Mouse (Mus musculus) hindbrain, embryonic 10.5 days (tissue): ENCODE measurements at regions not wholly inside any gene's neighbourhood (a gene's known extent, or its start where the extent isn't known, plus 50 kb on each side); places are given as distances from the start of the nearest gene placed in this dataset.
A peak's percentile ranks its signal among the peaks of the same experiment; 100 is the strongest.
"Not testable (repeated sequence)": the region's sequence is repeated elsewhere in the genome, so short reads cannot be mapped to it uniquely, and the experiment has no call there.

ENCODE experiments used
- DNase-seq: peaks from one replicate; pipeline ENCODE4 v3.0.0-alpha.2; 2017; ENCODE audit warnings: low spot score
- H3K27ac ChIP-seq: fragments of 300-500 bp; sonication (generic); 2 replicates; pipeline ENCODE4 v1.5.1; 2016; ENCODE audit warnings: mild to moderate bottlenecking, moderate library complexity
- H3K27me3 ChIP-seq: fragments of 300-500 bp; sonication (generic); 2 replicates; pipeline ENCODE4 v1.6.1; 2016; ENCODE audit warnings: mild to moderate bottlenecking; ENCODE audit not compliant: poor library complexity, insufficient read depth, severe bottlenecking
- H3K36me3 ChIP-seq: fragments of 300-500 bp; sonication (generic); 2 replicates; pipeline ENCODE4 v1.6.1; 2016; ENCODE audit warnings: mild to moderate bottlenecking, moderate library complexity
- H3K4me1 ChIP-seq: fragments of 300-500 bp; sonication (generic); replicated peaks from 2 replicates; pipeline ENCODE4 v1.6.1; 2016; ENCODE audit warnings: mild to moderate bottlenecking
- H3K4me3 ChIP-seq: fragments of 300-500 bp; sonication (generic); 2 replicates; pipeline ENCODE4 v1.5.1; 2016; ENCODE audit warnings: mild to moderate bottlenecking, moderate library complexity
- H3K9me3 ChIP-seq: fragments of 300-500 bp; sonication (generic); 2 replicates; pipeline ENCODE4 v1.6.1; 2016; ENCODE audit warnings: mild to moderate bottlenecking, moderate library complexity
- WGBS: fragments of 180-500 bp; shearing (Covaris S2); methylation state at CpG from one replicate; pipeline ENCODE4 v1.1.7; 2016; 5-methylcytosine and 5-hydroxymethylcytosine counted together

DNA sequence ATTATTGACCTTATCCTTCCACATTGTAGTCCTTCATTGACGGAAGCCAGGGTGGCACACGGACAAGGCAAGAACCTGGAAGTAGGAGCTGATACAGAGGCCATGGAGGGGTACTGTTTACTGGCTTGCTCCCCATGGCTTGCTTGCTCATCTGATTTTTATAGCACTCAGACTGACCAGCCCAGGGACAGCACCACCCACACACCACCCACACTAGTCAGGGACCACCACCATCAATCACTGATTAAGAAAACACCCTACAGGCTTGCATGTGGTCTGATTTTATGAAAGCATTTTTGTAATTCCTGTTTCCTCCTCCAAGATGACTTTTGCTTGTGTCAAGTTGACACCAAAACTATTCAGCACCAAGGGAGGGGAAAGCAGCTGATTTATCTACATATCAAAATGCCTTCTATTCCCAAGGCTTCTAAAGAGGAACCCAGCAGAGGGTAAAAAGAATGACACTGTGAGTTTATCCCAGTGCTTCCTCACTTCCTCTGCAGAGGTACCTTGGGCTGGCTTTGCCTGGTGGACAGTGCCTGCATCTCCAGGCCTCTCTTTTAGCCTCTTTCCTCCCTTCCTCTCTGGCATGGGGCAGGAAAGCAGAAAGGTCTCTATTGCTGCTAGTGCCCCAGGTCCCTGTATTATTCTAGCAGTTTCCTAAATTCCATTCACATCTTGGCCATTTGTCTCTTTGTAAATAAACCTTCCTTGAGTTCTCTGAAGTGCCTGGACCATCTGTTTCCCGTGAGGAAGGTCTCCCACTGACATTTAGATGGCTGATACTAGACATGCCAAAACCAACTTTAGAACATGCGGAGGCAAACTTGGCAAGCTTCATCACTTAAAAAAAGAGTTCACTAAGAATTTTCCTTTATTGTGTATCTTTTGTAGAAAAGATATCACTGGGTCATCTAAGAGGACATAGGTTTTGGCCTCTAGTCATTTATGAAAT is 507.6 kb downstream of the Gja1 start:
- Histone ChIP-seq H3K27me3 (no peaks in the 10 kb centered on the region), H3K4me3 (no peak overlapping the region), H3K4me1 (no peaks in the 10 kb centered on the region; the same call in 1 of the 2 replicates), H3K36me3 (no peaks in the 10 kb centered on the region), H3K27ac (no peak overlapping the region), H3K9me3 (no peaks in the 10 kb centered on the region)
- no peak for DNase-seq
- WGBS: 83% methylated on average over 4 of the region's 4 CpGs

DNA sequence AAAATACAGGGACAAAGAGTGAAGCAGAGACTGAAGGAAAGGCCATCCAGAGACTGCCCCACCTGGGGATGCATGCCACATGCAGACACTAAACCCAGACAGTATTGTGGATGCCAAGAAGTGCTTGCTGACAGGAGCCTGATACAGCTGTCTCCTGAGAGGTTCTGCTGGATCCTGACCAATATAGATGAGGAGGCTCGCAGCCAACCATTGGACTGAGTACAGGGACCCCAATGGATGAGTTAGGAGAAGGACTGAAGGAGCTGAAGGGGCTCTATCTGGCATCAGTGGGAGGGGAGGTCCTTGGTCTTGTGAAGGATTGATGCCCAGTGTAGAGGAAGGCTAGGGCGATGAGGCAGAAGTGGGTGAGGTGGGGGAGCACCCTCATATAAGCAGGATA is 514.4 kb downstream of the Gja1 start:
- WGBS: 92% methylated on average over 2 of the region's 2 CpGs
- not testable (repeated sequence) for H3K27ac ChIP-seq, H3K4me3 ChIP-seq, H3K27me3 ChIP-seq, H3K36me3 ChIP-seq, DNase-seq, H3K9me3 ChIP-seq
- peaks cover 14% of the 10 kb centered on the region for H3K4me1 ChIP-seq

DNA sequence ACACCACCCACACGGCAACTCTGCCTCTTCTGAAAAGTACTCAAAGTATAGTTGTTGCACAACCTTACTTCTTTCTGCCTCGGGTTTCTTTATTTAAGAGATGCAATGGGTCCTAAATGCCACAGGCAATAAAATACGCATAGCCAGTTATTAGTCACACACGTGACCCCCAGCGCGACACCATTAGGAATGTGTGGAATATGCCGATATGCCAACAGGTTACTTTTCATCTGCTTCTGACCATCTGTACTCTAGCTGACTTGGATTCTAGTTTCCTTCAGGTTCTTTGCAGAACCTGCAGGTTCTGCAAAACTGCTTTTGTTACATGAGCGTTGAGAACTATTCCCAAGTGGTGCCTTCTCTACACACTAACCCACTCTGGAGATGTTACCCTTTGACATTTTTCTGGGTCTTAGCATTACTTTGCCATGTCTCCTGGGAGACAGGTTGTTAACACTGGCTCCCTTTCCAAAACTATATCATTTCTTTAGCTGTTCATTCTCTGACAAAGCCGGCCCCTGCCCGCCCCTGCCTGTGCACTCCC is 515.6 kb downstream of the Gja1 start:
- DNase-seq: no peak
- no peaks in the 10 kb centered on the region for H3K27me3 ChIP-seq
- H3K9me3 ChIP-seq: no peaks in the 10 kb centered on the region
- no peaks in the 10 kb centered on the region for H3K36me3 ChIP-seq
- no peak overlapping the region for H3K4me3 ChIP-seq
- peaks cover 14% of the 10 kb centered on the region for H3K4me1 ChIP-seq
- peak overlapping the region; percentile 30; the same call in 1 of the 2 replicates for H3K27ac ChIP-seq
- WGBS: 59% methylated on average over 10 of the region's 10 CpGs

DNA sequence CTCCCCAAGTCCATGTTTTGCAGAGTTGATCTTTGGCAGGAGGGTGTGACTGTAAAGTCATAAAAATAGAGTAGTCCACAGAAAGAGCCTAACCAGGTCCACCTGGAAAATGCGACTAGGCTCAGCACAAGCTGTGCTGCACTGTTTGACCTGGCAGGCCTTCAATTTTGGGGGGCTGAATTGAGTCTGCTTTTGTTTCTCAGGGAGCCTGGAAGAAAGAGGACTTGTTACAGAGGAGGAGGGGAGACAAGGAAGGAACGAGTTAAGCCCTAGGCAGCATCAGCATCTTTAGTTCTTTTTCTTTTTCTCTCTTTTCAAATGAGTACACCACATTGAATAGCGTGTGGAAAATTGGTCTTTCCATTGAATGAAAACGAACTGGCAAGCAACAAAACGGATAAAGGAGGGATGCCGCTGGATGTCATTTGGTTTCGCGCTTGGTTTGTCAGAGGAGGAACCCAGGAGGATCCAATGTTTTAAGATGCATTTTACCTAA is 516.1 kb downstream of the Gja1 start:
- no peak overlapping the region for H3K4me3 ChIP-seq

DNA sequence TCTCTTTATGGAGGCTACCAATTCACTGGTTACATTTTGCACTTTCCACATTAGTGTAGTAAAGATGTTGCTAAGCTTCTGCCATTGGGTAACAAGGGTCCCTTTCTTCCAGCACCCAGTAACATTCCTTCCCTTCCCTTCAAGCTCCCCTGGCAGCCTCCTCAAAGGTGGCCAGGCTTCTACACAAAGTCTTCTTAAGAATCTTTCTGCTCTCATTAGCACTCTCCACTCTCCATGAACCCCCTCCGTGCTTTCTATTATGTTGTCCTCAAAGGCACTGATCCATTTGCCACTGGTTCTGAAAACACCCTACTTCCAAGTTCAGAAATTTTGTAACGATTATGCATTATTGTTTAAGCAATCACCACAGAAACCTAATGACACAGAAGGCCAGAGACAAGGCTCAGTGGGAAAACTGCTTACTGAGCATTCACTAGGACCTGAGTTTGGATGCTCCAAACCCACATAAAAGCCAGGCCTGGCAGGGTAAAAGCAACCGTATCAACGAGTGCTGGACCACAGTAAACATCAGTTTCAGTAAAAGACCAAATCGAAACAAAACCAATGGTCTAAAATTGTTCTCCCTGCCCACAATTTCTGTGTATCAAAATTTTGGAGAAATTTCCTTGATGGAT is 522.6 kb downstream of the Gja1 start:
- WGBS: 57% methylated on average over 5 of the region's 5 CpGs
- H3K9me3 ChIP-seq: no peaks in the 10 kb centered on the region
- H3K4me1 ChIP-seq: no peaks in the 10 kb centered on the region
- H3K27ac ChIP-seq: no peak overlapping the region
- H3K36me3 ChIP-seq: no peaks in the 10 kb centered on the region
- H3K27me3 ChIP-seq: no peaks in the 10 kb centered on the region
- no peak overlapping the region for H3K4me3 ChIP-seq
- DNase-seq: no peak

More for the DNA sequence above, 516.1 kb downstream of the Gja1 start:
- 17% methylated on average over 8 of the region's 8 CpGs for WGBS
- Histone ChIP-seq H3K4me1 (peaks cover 14% of the 10 kb centered on the region), H3K9me3 (no peaks in the 10 kb centered on the region), H3K27ac (peak overlapping the region; percentile 30; the same call in 1 of the 2 replicates), H3K27me3 (no peaks in the 10 kb centered on the region), H3K36me3 (no peaks in the 10 kb centered on the region)
- peak; percentile 19 for DNase-seq

DNA sequence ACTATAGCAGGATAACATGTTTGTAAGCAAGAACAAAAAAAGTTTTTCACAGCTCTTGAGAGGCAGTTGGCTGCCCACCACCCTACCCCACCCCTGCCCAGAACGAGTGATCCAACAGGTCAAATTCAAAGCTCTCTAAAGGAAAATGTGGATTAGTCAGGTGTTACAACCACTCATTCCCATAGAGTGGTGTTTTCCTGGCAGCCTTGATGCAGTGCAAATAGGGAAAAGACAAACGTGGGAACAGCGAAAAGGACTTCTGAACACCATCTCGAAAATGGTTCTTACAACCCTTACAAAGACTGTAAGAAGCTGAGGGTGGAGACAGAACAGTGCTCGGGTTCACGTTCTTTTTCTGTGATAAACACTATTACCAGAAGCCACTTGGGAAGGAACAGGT is 523.8 kb downstream of the Gja1 start:
- 88% methylated on average over 6 of the region's 6 CpGs for WGBS
- no peaks in the 10 kb centered on the region for H3K4me1 ChIP-seq

DNA sequence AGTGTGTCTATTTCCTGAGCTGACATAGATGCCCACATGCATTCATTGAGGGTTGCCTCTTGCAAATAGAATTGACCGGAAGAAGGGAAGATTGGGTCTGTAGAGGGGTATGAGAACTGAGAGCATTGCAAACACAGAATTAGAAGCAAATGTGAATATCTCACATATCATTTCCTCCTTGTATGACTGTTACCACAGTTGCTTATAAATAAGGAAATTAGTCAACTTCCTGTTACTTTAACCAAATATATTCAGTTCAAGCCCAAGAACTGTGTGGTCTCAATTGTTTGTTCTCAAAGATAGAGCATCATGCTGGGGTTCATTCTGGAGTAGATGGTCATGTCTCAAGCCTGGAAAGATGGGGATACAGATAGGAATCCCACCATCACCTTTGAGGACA is 535.6 kb downstream of the Gja1 start:
- Histone ChIP-seq H3K36me3 (no peaks in the 10 kb centered on the region), H3K4me1 (no peaks in the 10 kb centered on the region), H3K27me3 (no peaks in the 10 kb centered on the region), H3K9me3 (no peaks in the 10 kb centered on the region), H3K4me3 (no peak overlapping the region), H3K27ac (no peak overlapping the region)
- WGBS: 100% methylated on average over 1 of the region's 1 CpGs
- no peak for DNase-seq

More for the DNA sequence above, 523.8 kb downstream of the Gja1 start:
- Histone ChIP-seq H3K9me3 (no peaks in the 10 kb centered on the region), H3K27me3 (no peaks in the 10 kb centered on the region), H3K27ac (no peak overlapping the region), H3K36me3 (no peaks in the 10 kb centered on the region), H3K4me3 (no peak overlapping the region)
- no peak for DNase-seq

DNA sequence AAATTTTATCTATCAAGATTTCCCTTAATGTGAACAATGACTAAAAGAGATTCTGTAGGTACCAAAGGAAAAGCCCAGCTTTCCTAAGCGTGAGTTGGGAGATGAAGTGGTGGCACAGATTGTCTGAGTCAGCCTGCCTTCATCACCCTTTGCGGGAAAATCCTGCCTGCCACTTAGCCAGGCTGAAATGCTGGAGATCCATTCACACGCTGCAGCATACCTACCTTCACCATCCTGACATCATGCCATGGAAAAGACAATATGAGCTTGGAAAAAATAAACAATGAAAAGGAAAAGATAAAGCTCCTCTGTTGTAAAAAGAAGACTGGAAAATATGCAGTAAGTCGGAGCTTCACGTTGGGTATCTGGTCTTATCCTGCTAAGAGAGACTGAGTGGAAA is 537.0 kb downstream of the Gja1 start:
- 84% methylated on average over 5 of the region's 5 CpGs for WGBS
- Histone ChIP-seq H3K4me1 (no peaks in the 10 kb centered on the region), H3K36me3 (no peaks in the 10 kb centered on the region), H3K9me3 (no peaks in the 10 kb centered on the region), H3K27me3 (no peaks in the 10 kb centered on the region), H3K4me3 (no peak overlapping the region), H3K27ac (no peak overlapping the region)
- no peak for DNase-seq

DNA sequence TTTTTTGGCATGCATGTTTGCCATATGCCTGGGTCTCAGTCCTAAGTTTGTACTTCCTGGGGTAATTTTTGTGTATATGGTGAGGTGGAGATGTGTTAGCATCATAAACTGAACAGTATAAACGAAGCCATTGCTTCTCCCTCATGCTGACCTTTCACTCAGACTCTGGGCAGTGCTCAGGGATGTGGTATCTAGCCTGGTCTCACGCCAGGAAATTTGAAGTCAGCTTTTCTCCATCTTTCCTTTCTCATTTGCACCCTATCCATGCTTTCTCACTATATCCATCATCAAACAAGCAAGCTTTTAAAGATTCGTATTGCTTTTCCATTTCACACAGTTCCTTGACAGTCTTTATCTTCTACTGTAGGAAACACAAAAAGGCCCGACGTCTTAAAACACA is 541.3 kb downstream of the Gja1 start:
- Histone ChIP-seq H3K36me3 (no peaks in the 10 kb centered on the region), H3K9me3 (no peaks in the 10 kb centered on the region), H3K4me1 (peaks cover 11% of the 10 kb centered on the region), H3K27me3 (no peaks in the 10 kb centered on the region), H3K27ac (no peak overlapping the region), H3K4me3 (no peak overlapping the region)
- no peak for DNase-seq
- 86% methylated on average over 5 of the region's 5 CpGs for WGBS

DNA sequence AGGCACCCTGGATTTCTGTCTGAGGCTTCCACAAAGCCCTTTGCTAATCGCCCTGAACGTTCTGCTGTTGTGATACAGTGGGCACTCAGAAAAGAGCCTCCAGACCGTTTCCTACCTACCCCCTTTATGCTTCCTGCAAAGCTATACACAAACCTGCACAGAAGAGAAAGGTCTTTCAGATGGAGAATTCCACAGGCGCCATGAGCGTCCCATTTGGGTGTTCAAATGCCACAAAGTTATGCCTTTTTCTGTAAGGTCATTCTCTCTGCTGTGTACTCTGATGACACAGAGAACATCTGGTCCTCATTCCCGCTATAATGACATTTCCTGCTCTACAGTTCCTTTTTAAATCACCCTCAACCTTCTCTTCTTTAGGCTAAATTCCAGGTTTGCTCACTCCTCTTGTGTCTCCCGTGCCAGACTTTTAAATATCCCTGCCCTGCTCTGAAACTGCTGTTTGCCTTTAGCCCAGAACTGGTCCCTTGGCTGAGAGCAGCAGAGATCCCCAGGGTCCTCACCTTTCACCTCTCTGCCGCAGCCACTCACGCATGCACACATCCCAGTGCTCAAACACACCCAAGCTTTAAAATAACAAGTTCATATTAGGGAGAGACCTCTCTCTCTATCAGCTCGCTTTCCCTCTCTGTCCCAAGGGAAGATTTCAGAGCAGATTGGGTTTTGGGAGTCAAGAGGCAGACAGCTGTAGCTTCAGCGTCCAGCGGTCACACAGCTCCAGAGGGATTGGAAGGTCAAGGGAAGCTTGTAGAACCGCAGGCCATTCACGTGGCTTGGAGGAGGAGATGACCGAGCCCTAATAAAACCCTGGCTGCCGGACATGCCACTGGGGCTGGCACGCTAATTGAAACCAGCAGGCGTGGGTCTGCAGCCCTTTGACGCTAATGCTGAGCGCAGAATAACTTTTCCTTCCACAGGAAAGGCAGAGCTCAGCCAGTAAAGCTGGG is 543.9 kb downstream of the Gja1 start:
- H3K27ac ChIP-seq: peak overlapping the region; percentile 43; the same call in 1 of the 2 replicates
- no peaks in the 10 kb centered on the region for H3K36me3 ChIP-seq
- H3K4me3 ChIP-seq: peak overlapping the region; percentile 23; the same call in 1 of the 2 replicates
- H3K9me3 ChIP-seq: no peaks in the 10 kb centered on the region
- no peaks in the 10 kb centered on the region for H3K27me3 ChIP-seq
- peak; percentile 74 for DNase-seq
- H3K4me1 ChIP-seq: peaks cover 11% of the 10 kb centered on the region
- WGBS: 46% methylated on average over 20 of the region's 20 CpGs

DNA sequence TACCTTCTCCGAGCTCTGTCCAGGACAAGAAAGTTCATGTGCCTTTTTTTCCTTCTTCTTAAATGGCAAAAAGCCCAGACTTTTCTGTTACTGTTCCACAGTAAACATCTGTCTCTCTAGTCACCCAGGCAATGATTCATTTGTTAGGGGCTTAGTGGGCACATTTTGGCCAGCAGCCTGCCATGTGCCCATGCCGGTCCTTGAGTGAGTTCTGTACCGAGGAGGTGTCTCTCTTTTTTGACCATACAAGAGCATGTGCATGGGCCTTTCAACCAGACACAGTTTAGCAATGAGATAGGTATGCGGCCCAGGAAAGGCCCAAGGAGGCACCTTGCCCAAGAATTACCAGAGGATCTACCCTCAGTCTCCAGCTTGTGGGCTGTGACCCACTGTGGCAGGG is 551.0 kb upstream of the Hsf2 start:
- Histone ChIP-seq H3K9me3 (no peaks in the 10 kb centered on the region), H3K36me3 (no peaks in the 10 kb centered on the region), H3K4me1 (no peaks in the 10 kb centered on the region), H3K27me3 (no peaks in the 10 kb centered on the region), H3K27ac (no peak overlapping the region), H3K4me3 (no peak overlapping the region)
- 96% methylated on average over 4 of the region's 4 CpGs for WGBS
- DNase-seq: no peak

DNA sequence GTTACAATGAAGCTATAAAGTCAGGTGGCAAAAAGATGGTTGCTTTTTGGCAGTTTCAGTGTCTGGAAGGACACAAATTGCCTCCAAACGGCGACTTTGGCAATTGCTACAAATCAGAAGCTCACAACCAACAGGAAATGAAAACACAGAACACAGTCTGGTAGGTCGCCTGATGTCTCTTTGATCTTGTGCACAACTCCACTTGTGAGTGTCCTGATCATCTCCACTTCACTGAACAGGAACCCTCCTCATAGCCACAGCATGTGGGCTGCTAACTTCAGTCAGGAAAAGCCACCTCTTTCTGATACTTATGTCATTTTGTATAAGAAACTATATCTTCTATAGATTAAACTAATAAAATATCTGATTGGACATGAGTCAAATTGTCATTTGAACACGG is 544.2 kb upstream of the Hsf2 start:
- no peaks in the 10 kb centered on the region for H3K9me3 ChIP-seq
- H3K27ac ChIP-seq: no peak overlapping the region
- H3K36me3 ChIP-seq: no peaks in the 10 kb centered on the region
- no peak overlapping the region for H3K4me3 ChIP-seq
- H3K27me3 ChIP-seq: no peaks in the 10 kb centered on the region
- no peak for DNase-seq
- WGBS: 48% methylated on average over 4 of the region's 4 CpGs
- no peaks in the 10 kb centered on the region for H3K4me1 ChIP-seq
